Mouse (Mus musculus): Measurements from ENCODE around the gene Ccdc174. TPM values are rescaled to one million over a fixed set of nuclear protein-coding genes. Genes with fewer than 3 reads are reported as not detected.
"Not testable (repeated sequence)": the region's sequence is repeated elsewhere in the genome, so short reads cannot be mapped to it uniquely, and the experiment has no call there.

Ccdc174 gene
- polyA plus RNA-seq, 1 experiment from 2014 or later = 41.2 TPM

- no peak overlapping the region for H3K4me2 ChIP-seq (ENCODE audit: low read depth, low read length)
- no peaks in the 10 kb centered on the region for H3K27me3 ChIP-seq (ENCODE audit: control insufficient read depth, insufficient read depth, low read length)
- no peak overlapping the region for H3K4me3 ChIP-seq (ENCODE audit: low read depth, low read length)
- no peak overlapping the region for H3K27ac ChIP-seq (ENCODE audit: low read depth, low read length)
- H3K9ac ChIP-seq (replicated peaks; ENCODE audit: low read depth, low read length) = no peak overlapping the region
- H3K4me1 ChIP-seq (ENCODE audit: control insufficient read depth, insufficient read depth, low read length) = no peaks in the 10 kb centered on the region
- H3K36me3 ChIP-seq (ENCODE audit: control insufficient read depth, insufficient read depth, low read length) = peaks cover 43% of the 10 kb centered on the region
- ATAC-seq (ENCODE audit: low read depth) = peak; percentile 56; the same call in 1 of the 2 replicates
- no peaks in the 10 kb centered on the region for H3K9me3 ChIP-seq (ENCODE audit: control insufficient read depth, low read length)
- 30% methylated on average over 5 of the region's 5 CpGs for WGBS
Observed at GRCm38 (mm10) chr6:91901505-91901904, 23.7 kb downstream of the Ccdc174 start.

GRCm38 (mm10) chr6:91902509-91902908 lies 24.7 kb downstream of the Ccdc174 start, which contains the start of gene 4930590J08Rik:
4930590J08Rik (plus strand) TSS chr6:91902809.
- WGBS = 99% methylated on average over 2 of the region's 2 CpGs
- not testable (repeated sequence) for ATAC-seq (ENCODE audit: low read depth)

DNA sequence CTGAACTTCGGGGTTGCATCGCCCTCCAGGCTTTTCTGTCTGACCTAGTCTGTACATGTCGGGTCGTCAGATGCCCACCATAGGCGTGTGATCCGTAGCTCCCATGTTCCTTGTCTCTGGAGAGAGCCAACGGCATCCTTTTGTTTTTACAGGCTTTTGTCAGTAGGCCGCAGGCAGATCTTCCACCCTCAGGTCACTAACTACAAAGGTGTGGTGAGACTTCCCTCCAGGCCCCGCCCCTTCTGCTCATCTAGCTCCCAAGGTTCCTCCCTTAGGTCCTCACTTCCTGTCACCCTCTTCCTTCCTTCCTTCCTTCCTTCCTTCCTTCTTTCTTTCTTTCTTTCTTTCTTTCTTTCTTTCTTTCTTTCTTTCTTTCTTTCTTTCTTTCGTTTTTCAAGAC lies 36.2 kb downstream of the Ccdc174 start:
- Histone ChIP-seq H3K4me2 (ENCODE audit: low read depth, low read length) (no peak overlapping the region), H3K4me1 (ENCODE audit: control insufficient read depth, insufficient read depth, low read length) (no peaks in the 10 kb centered on the region), H3K36me3 (ENCODE audit: control insufficient read depth, insufficient read depth, low read length) (no peaks in the 10 kb centered on the region), H3K9me3 (ENCODE audit: control insufficient read depth, low read length) (no peaks in the 10 kb centered on the region), H3K4me3 (ENCODE audit: low read depth, low read length) (no peak overlapping the region), H3K27me3 (ENCODE audit: control insufficient read depth, insufficient read depth, low read length) (no peaks in the 10 kb centered on the region), H3K27ac (ENCODE audit: low read depth, low read length) (no peak overlapping the region), H3K9ac (replicated peaks; ENCODE audit: low read depth, low read length) (no peak overlapping the region)
- no peak for ATAC-seq (ENCODE audit: low read depth)
- 89% methylated on average over 10 of the region's 10 CpGs for WGBS

More at GRCm38 (mm10) chr6:91902509-91902908, 24.7 kb downstream of the Ccdc174 start, which contains the start of gene 4930590J08Rik:
- H3K4me1 ChIP-seq (ENCODE audit: control insufficient read depth, insufficient read depth, low read length); H3K9ac ChIP-seq (replicated peaks; ENCODE audit: low read depth, low read length); H3K27me3 ChIP-seq (ENCODE audit: control insufficient read depth, insufficient read depth, low read length); H3K9me3 ChIP-seq (ENCODE audit: control insufficient read depth, low read length); H3K4me2 ChIP-seq (ENCODE audit: low read depth, low read length); H3K4me3 ChIP-seq (ENCODE audit: low read depth, low read length); H3K27ac ChIP-seq (ENCODE audit: low read depth, low read length): not testable (repeated sequence)
- peaks cover 34% of the 10 kb centered on the region for H3K36me3 ChIP-seq (ENCODE audit: control insufficient read depth, insufficient read depth, low read length)

DNA sequence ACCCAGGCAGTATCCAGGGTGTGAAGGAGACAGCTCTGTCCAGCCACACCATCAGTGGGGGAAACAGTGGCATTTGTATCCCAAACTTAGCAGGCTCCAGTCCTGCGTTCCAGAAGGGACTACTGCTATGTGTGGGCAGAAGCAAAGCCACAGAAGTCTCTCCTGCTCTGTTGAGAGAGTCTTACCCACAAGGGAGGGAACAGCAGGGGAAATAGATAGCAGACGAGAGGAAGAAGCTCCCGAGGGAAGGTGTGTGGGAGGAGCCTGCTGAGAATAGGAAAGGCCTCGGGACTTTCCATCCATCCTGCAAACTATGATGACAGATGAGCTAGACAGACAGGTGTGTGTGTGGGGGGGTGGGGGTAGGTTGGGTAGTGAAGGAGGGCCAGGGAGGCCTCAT lies 39.4 kb downstream of the Ccdc174 start:
- H3K27ac ChIP-seq (ENCODE audit: low read depth, low read length) = no peak overlapping the region
- no peaks in the 10 kb centered on the region for H3K4me1 ChIP-seq (ENCODE audit: control insufficient read depth, insufficient read depth, low read length)
- no peak for ATAC-seq (ENCODE audit: low read depth)
- H3K27me3 ChIP-seq (ENCODE audit: control insufficient read depth, insufficient read depth, low read length) = no peaks in the 10 kb centered on the region
- no peaks in the 10 kb centered on the region for H3K9me3 ChIP-seq (ENCODE audit: control insufficient read depth, low read length)
- no peak overlapping the region for H3K4me3 ChIP-seq (ENCODE audit: low read depth, low read length)
- H3K9ac ChIP-seq (replicated peaks; ENCODE audit: low read depth, low read length) = no peak overlapping the region
- H3K4me2 ChIP-seq (ENCODE audit: low read depth, low read length) = no peak overlapping the region
- H3K36me3 ChIP-seq (ENCODE audit: control insufficient read depth, insufficient read depth, low read length) = no peaks in the 10 kb centered on the region
- WGBS = 53% methylated on average over 4 of the region's 4 CpGs

DNA sequence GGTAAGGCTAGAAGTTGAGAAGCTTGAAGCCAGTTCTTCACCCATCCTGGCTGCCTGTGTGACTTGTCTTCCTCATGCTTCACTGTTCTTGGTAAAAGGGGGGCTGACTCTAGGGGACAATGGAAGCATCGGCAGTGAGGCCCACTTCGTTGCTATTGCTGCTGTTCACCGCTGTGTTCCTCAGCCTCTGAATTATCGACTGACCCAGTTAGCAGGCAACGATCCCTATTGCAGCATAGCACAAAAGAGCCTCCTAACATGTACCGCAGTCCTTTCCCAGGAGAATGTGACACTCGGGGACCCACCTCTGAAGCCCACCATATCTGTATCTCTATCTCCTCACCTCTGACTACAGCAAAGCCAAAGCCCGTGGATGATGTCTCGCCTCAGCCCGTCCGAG lies 39.9 kb downstream of the Ccdc174 start:
- Histone ChIP-seq H3K27me3 (ENCODE audit: control insufficient read depth, insufficient read depth, low read length) (no peaks in the 10 kb centered on the region), H3K9me3 (ENCODE audit: control insufficient read depth, low read length) (no peaks in the 10 kb centered on the region), H3K4me3 (ENCODE audit: low read depth, low read length) (no peak overlapping the region), H3K9ac (replicated peaks; ENCODE audit: low read depth, low read length) (no peak overlapping the region), H3K36me3 (ENCODE audit: control insufficient read depth, insufficient read depth, low read length) (no peaks in the 10 kb centered on the region), H3K27ac (ENCODE audit: low read depth, low read length) (no peak overlapping the region), H3K4me1 (ENCODE audit: control insufficient read depth, insufficient read depth, low read length) (no peaks in the 10 kb centered on the region), H3K4me2 (ENCODE audit: low read depth, low read length) (no peak overlapping the region)
- 79% methylated on average over 11 of the region's 11 CpGs for WGBS
- ATAC-seq (ENCODE audit: low read depth) = no peak

GRCm38 (mm10) chr6:91931231-91931630 lies 53.4 kb downstream of the Ccdc174 start:
- ATAC-seq (ENCODE audit: low read depth) = no peak
- Histone ChIP-seq H3K4me3 (ENCODE audit: low read depth, low read length) (no peak overlapping the region), H3K27ac (ENCODE audit: low read depth, low read length) (0 out of 2 replicates have a peak overlapping the region, but pooled peaks have one; percentile 34), H3K36me3 (ENCODE audit: control insufficient read depth, insufficient read depth, low read length) (no peaks in the 10 kb centered on the region), H3K4me1 (ENCODE audit: control insufficient read depth, insufficient read depth, low read length) (peaks cover 11% of the 10 kb centered on the region; the same call in 1 of the 2 replicates), H3K9ac (replicated peaks; ENCODE audit: low read depth, low read length) (no peak overlapping the region), H3K9me3 (ENCODE audit: control insufficient read depth, low read length) (no peaks in the 10 kb centered on the region), H3K4me2 (ENCODE audit: low read depth, low read length) (no peak overlapping the region), H3K27me3 (ENCODE audit: control insufficient read depth, insufficient read depth, low read length) (no peaks in the 10 kb centered on the region)
- 69% methylated on average over 5 of the region's 5 CpGs for WGBS

- no peaks in the 10 kb centered on the region for H3K9me3 ChIP-seq (ENCODE audit: control insufficient read depth, low read length)
- no peak overlapping the region for H3K4me3 ChIP-seq (ENCODE audit: low read depth, low read length)
- ATAC-seq (ENCODE audit: low read depth) = no peak
- H3K27me3 ChIP-seq (ENCODE audit: control insufficient read depth, insufficient read depth, low read length) = no peaks in the 10 kb centered on the region
- WGBS = 58% methylated on average over 4 of the region's 4 CpGs
- no peak overlapping the region for H3K27ac ChIP-seq (ENCODE audit: low read depth, low read length)
- H3K9ac ChIP-seq (replicated peaks; ENCODE audit: low read depth, low read length) = no peak overlapping the region
- H3K4me1 ChIP-seq (ENCODE audit: control insufficient read depth, insufficient read depth, low read length) = no peaks in the 10 kb centered on the region
- no peaks in the 10 kb centered on the region for H3K36me3 ChIP-seq (ENCODE audit: control insufficient read depth, insufficient read depth, low read length)
- no peak overlapping the region for H3K4me2 ChIP-seq (ENCODE audit: low read depth, low read length)
Observed at GRCm38 (mm10) chr6:91938491-91938890, 60.6 kb downstream of the Ccdc174 start.

DNA sequence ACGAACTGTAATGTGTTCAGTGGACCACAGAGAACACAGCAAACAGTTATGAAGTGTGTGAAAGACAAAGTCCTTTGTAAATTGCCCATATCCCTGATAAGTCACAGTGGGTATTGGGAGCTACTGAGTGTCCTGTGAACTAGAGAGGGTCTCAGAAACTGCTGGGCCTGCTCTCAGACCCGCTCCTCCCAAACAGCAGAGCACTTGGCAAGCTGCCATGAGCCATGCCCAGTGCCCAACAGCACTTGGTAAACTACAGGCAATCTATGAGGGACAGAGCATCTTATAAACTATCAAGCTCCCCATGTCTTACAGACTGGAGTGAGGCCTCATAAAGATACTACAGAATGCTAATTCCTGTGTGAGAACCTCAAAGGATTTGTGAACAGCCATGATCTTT lies 70.6 kb downstream of the Ccdc174 start:
- no peak for ATAC-seq (ENCODE audit: low read depth)
- Histone ChIP-seq H3K27me3 (ENCODE audit: control insufficient read depth, insufficient read depth, low read length) (no peaks in the 10 kb centered on the region), H3K4me2 (ENCODE audit: low read depth, low read length) (no peak overlapping the region), H3K9ac (replicated peaks; ENCODE audit: low read depth, low read length) (no peak overlapping the region), H3K27ac (ENCODE audit: low read depth, low read length) (no peak overlapping the region), H3K36me3 (ENCODE audit: control insufficient read depth, insufficient read depth, low read length) (no peaks in the 10 kb centered on the region), H3K4me1 (ENCODE audit: control insufficient read depth, insufficient read depth, low read length) (no peaks in the 10 kb centered on the region), H3K4me3 (ENCODE audit: low read depth, low read length) (no peak overlapping the region), H3K9me3 (ENCODE audit: control insufficient read depth, low read length) (no peaks in the 10 kb centered on the region)
- 70% methylated on average over 2 of the region's 2 CpGs for WGBS

Measured in neural tube, embryonic 14.5 days (tissue).